Comparison of ENCODE assay signal across 14 mouse cellular contexts in the genomic region with DNA sequence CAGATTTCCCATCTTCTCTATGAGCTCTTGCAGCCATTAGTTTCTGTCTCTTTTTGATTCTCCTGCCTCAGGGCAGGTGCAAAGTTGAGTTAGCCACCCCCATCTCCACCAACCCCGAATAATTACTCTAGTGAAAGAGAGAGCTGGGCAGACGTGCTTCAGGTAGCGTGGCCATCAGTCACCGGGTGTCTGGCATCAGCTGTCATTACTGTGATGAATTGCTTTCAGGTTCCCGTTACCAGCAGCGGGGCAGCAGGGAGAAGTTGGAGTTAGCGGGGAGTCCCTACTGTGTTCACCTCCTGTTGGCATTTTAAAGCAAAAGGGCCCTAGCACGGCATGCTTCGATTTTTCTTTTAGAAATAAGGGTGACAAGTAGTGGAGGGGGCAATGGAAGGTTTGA.
"Had no signal": no experiment of that assay in that cellular context is flagged by ENCODE, and none has a peak within 500 bp of the region (broad histone marks: within the 10 kb centered on the region; RNA-seq: fewer than 3 reads in every experiment).

No protein-coding gene starts in this region.

- H3K9me3 ChIP-seq: kidney, embryonic 15.5 days; limb, embryonic 10.5 days; lung, embryonic 15.5 days; neural tube, embryonic 12.5 days had no signal

- H3K9ac ChIP-seq: kidney, embryonic 15.5 days; lung, embryonic 15.5 days; neural tube, embryonic 12.5 days had no signal

- H3K4me2 ChIP-seq: kidney, embryonic 15.5 days; lung, embryonic 15.5 days; neural tube, embryonic 12.5 days had no signal

- H3K4me3 ChIP-seq: kidney, embryonic 15.5 days; left cerebral cortex, adult 2 months; limb, embryonic 10.5 days; lung, embryonic 15.5 days; neural tube, embryonic 12.5 days had no signal

- H3K36me3 ChIP-seq: kidney, embryonic 15.5 days; limb, embryonic 10.5 days; lung, embryonic 15.5 days; neural tube, embryonic 12.5 days had no signal

- H3K27ac ChIP-seq: kidney, embryonic 15.5 days; left cerebral cortex, adult 2 months; limb, embryonic 10.5 days; lung, embryonic 15.5 days; macrophage; neural tube, embryonic 12.5 days had no signal

- DNase-seq: kidney, adult 2 months; kidney, postnatal 14 days; lung, postnatal 14 days; midbrain, embryonic 14.5 days; right cerebral cortex, postnatal 4 days; spleen, adult 18-20 months; thymus, adult 18-20 months; thymus, postnatal 14 days had no signal

- H3K27me3 ChIP-seq: neural tube, embryonic 12.5 days had no signal
